Mouse (Mus musculus) left cerebral cortex, postnatal 4 days (tissue): ENCODE results near the gene Tpgs1. TPM values are rescaled to one million over a fixed set of nuclear protein-coding genes. Genes with fewer than 3 reads are reported as not detected.

Experiments used
- DNase-seq: peaks from one replicate; pipeline ENCODE4 v3.0.0-alpha.2; 2022
- intact Hi-C: fragments of 180-260 bp; cut with DNase I; formaldehyde crosslinking; loops from one replicate; pipeline ENCODE4 v1.15.1; 2025
- total RNA-seq, 2 experiments: library from RNA; stranded (reverse); gene quantifications; 2 replicates each; pipeline ENCODE4 v1.2.3; 2021

Tpgs1 gene
- total RNA-seq = 10 to 100 TPM; 57.0 to 59.9 TPM

- DNase-seq = peak; percentile 87
- intact Hi-C loops = loop anchor here (2.0 to 10.0 kb wide), 2 partner anchors 72 to 914 kb away; partner anchors contain the start of gene Ccdc105
These were observed at the start of gene Tpgs1 for GRCm38 (mm10) chr10:79668771-79669575. Gene Tpgs1, plus strand, starts transcription at chr10:79669369.

GRCm38 (mm10) chr10:79623950-79624349 lies 45.2 kb upstream of the Tpgs1 start:
- peak; percentile 63 for DNase-seq
- intact Hi-C loops = no loop called here

- peak; percentile 51 for DNase-seq
- intact Hi-C loops = no loop called here
These were observed 43.8 kb upstream of the Tpgs1 start for GRCm38 (mm10) chr10:79625398-79625797.

GRCm38 (mm10) chr10:79626156-79626555 lies 43.0 kb upstream of the Tpgs1 start:
- intact Hi-C loops = no loop called here
- DNase-seq = no peak

- DNase-seq = peak; percentile 53
- intact Hi-C loops = no loop called here
These were observed 40.8 kb upstream of the Tpgs1 start for GRCm38 (mm10) chr10:79628377-79628776.

GRCm38 (mm10) chr10:79631432-79631831 lies 37.7 kb upstream of the Tpgs1 start:
- intact Hi-C loops = no loop called here
- DNase-seq = peak; percentile 91

GRCm38 (mm10) chr10:79633006-79633777 lies 36.0 kb upstream of the Tpgs1 start:
- intact Hi-C loops = no loop called here
- no peak for DNase-seq

- DNase-seq = no peak
- intact Hi-C loops = no loop called here
These were observed 32.9 kb upstream of the Tpgs1 start for GRCm38 (mm10) chr10:79636287-79636686.

- DNase-seq = peak; percentile 90
- intact Hi-C loops = no loop called here
These were observed 31.8 kb upstream of the Tpgs1 start, which contains the start of gene Shc2 for GRCm38 (mm10) chr10:79637128-79638110. Gene Shc2, minus strand, starts transcription at chr10:79637918.

- intact Hi-C loops = no loop called here
- DNase-seq = peak; percentile 84
These were observed 30.5 kb upstream of the Tpgs1 start for GRCm38 (mm10) chr10:79638486-79639204.

- DNase-seq = no peak
- intact Hi-C loops = loop anchor here (5.0 kb wide), 1 partner anchor 48 kb away; no protein-coding TSS in a partner anchor
These were observed 23.5 kb upstream of the Tpgs1 start, which contains the start of gene Odf3l2 for GRCm38 (mm10) chr10:79645711-79646110. Gene Odf3l2, minus strand, starts transcription at chr10:79645738.

GRCm38 (mm10) chr10:79649070-79649751 lies 20.0 kb upstream of the Tpgs1 start:
- intact Hi-C loops = loop anchor here (5.0 kb wide), 1 partner anchor 52 kb away; no protein-coding TSS in a partner anchor
- peak; percentile 86 for DNase-seq

GRCm38 (mm10) chr10:79652789-79653188 lies 16.4 kb upstream of the Tpgs1 start:
- intact Hi-C loops = no loop called here

GRCm38 (mm10) chr10:79654946-79655395 lies 14.2 kb upstream of the Tpgs1 start:
- intact Hi-C loops = no loop called here
- no peak for DNase-seq

More at GRCm38 (mm10) chr10:79652789-79653188, 16.4 kb upstream of the Tpgs1 start:
- no peak for DNase-seq

- no peak for DNase-seq
- intact Hi-C loops = no loop called here
These were observed 10.3 kb upstream of the Tpgs1 start for GRCm38 (mm10) chr10:79658829-79659228.

GRCm38 (mm10) chr10:79660298-79660697 lies 8.9 kb upstream of the Tpgs1 start:
- intact Hi-C loops = loop anchor here (10.0 kb wide), 1 partner anchor 905 kb away; the partner anchor contains the start of gene Ccdc105

GRCm38 (mm10) chr10:79661861-79662260 lies 7.3 kb upstream of the Tpgs1 start:
- DNase-seq = no peak
- intact Hi-C loops = loop anchor here (10.0 kb wide), 1 partner anchor 907 kb away; the partner anchor contains the start of gene Ccdc105

More at GRCm38 (mm10) chr10:79660298-79660697, 8.9 kb upstream of the Tpgs1 start:
- DNase-seq = no peak

GRCm38 (mm10) chr10:79664131-79664665 lies 5.0 kb upstream of the Tpgs1 start, which contains the start of gene Madcam1:
Gene Madcam1, plus strand, starts transcription at chr10:79664559.
- peak; percentile 82 for DNase-seq
- intact Hi-C loops = loop anchor here (10.0 kb wide), 1 partner anchor 909 kb away; the partner anchor contains the start of gene Ccdc105
